Mouse (Mus musculus) R1 (cell line): ENCODE data around the gene Gm20594.

Source experiments
- DNase-seq: peaks from one replicate; pipeline ENCODE4 v3.0.0-alpha.2; 2018; ENCODE audit warnings: low read depth, low spot score

The Gm20594 gene

DNA sequence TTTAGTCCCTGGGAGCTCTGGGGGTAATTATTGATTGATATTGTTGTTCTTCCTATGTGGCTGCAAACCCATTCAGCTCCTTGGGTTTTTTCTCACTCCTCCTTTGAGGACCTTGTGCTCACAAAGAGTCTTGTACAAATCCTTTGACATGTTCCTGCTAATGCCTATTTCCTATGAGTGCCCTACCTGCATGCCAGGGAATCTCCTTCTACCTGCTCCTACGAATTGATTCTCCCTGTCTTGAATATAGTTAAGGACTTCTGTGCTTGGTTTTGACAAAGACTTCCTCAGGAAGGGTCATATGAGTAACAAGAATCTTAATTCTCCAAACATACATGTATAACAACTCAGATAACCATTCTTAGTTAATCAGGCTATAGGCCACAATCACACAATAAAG, at the start of gene Gm20594:
Gene Gm20594 (plus strand): TSS at position 301 of the 400 bp plus-strand sequence.
- DNase-seq = no peak

DNA sequence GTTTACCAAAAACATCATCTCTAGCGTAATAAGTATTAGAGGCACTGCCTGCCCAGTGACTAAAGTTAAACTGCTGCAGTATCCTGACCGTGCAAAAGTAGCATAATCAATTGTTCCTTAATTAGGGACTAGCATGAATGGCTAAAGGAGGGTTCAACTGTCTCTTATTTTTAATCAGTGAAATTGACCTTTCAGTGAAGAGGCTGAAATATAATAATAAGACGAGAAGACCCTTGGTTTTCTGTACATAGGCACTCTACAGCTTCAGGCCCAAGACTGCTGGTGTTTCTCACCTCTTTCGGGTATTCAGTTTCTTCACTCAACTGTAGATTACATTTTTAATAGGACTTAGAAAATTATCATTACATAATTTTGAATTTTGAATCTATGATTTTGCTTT, 398 bp downstream of the Gm20594 start:
- DNase-seq = peak; percentile 20

DNA sequence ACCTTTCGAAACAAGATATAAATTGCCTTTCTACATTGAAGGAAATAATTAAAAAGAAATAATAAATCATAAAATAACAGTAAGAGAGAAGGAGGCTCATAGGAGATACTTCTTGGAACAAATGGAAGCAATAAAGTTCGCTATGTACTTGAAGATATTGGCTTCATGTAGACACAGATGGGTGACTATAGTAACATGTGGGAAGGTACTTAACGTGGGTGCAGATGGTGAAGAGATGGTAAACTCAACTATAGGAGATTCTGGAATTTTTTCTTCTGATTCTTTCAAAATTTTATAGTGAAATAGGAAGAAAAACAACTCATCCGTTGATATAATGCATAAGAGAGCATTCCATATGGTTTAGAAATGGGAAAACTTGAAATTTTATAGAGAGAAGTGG, 16.1 kb downstream of the Gm20594 start:
- no peak for DNase-seq

DNA sequence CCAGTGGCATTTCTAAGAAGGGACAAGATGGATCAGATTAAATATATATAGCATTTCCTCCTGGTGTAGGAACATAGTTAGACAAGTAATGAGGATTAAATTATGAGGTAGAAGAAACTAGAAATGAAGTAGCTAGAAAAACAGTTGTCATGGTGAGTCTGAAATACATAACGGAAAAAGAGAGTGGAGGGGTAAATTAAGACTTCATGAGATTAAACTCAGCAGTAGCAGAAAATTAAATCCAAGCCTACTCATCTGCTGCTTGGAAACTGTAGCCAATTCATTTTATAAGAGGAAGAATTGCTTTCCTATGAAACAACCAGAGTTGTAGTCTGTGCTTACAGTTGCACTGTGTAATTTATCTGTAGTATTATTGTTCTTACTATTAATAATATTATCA, 29.1 kb downstream of the Gm20594 start:
- no peak for DNase-seq
